Mouse (Mus musculus) layer of hippocampus, adult 2 months (tissue): Measurements from ENCODE around the gene Dazap1. TPM values are rescaled to one million over a fixed set of nuclear protein-coding genes. Genes with fewer than 3 reads are reported as not detected.
"Not testable (repeated sequence)": the region's sequence is repeated elsewhere in the genome, so short reads cannot be mapped to it uniquely, and the experiment has no call there.

ENCODE experiments used
- DNase-seq, 2 experiments: peaks; one replicate each; pipeline ENCODE4 v3.0.0; 2022; ENCODE audit warnings: low spot score in 2 of 2
- H3K27ac ChIP-seq: fragments of 200-600 bp; 2 replicates; pipeline ENCODE4 v1.8.1; 2022
- H3K4me3 ChIP-seq: fragments of 200-600 bp; 2 replicates; pipeline ENCODE4 v1.8.1; 2022; ENCODE audit warnings: mild to moderate bottlenecking
- CTCF ChIP-seq: fragments of 200-600 bp; conservative IDR thresholded peaks from 2 replicates; pipeline ENCODE4 v1.8.1; 2022; ENCODE audit warnings: antibody characterized with exemption, mild to moderate bottlenecking, moderate library complexity
- long read RNA-seq, 2 experiments: library from polyadenylated mRNA; stranded (forward); transcript quantifications; one replicate each; pipeline ENCODE4 v2.0.0; 2021; ENCODE audit warnings: borderline mapping rate in 2 of 2
- total RNA-seq, 2 experiments: library from RNA; stranded (reverse); gene quantifications; 2 replicates each; pipeline ENCODE4 v1.2.3; 2021

The Dazap1 gene
- 10 to 100 TPM; 91.2 to 95.4 TPM for total RNA-seq
- long read RNA-seq, experiment 1, partial matches to known transcripts: 4 of 16 reads
- long read RNA-seq, experiment 1, other reads (novel, unspliced or antisense): 5 of 16 reads
- long read RNA-seq, experiment 2, transcript Dazap1-203 (12 exons, 2,081 nt): major isoform, 7 of 13 reads
- long read RNA-seq, experiment 2, partial matches to known transcripts: 3 of 13 reads
- long read RNA-seq, experiment 2, other reads (novel, unspliced or antisense): 2 of 13 reads

DNA sequence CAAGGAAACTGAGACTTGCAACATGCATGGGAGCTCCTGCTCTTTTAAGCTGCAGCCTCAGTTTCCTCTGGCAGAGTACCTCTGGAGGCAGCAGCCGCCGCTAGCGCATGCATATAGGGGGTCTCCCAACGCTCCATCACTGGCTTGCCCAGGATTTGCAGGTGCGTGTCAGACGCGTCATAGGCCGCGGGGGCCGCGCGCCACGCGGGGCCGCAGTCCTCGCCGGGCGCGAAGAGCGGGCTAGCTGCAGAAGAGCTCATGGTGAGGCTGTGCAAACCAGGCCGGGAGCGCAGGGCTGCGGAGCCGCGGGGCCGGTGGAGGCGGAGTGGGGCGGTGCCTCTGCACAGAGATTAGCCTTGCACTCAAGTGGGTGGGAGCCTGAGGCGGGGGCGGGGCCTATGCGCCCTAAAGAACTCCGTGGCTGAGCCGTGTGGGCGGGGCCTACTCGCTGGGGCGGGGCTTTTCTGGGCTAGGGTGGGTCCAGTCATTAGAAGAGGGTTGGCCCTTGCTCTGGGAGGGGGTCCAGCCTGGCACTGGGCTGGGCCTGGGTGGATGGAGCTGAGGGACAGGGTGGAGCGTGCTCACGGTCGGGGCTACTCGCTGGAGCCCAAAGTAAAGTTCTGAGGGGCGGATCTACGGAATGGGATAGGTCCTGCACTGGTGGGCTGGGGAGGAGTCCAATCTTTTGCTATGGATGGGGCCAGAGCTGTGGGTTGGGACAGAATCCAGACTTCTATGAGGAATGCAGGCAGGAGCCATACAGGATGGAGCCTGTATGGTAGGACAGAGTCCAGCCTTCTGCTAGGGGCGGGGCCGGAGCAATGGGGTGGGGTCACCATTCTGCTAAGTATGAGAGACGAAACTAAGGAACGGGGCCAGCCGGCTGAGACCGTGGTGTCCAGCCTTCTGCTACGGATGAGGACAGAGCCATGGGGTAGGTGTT is at the start of gene Dazap1, which contains the start of gene Gamt:
Gene Dazap1 (plus strand): TSS at position 845 of the 943 bp plus-strand sequence.
Gene Gamt (minus strand): TSS at position 371 of the 943 bp plus-strand sequence.
- Histone ChIP-seq H3K27ac (peak within 1 kb of the TSS; percentile 95), H3K4me3 (peak within 1 kb of the TSS; percentile 68)
- DNase-seq: peak; percentile 89 to 92
- no peak for TF ChIP-seq CTCF

DNA sequence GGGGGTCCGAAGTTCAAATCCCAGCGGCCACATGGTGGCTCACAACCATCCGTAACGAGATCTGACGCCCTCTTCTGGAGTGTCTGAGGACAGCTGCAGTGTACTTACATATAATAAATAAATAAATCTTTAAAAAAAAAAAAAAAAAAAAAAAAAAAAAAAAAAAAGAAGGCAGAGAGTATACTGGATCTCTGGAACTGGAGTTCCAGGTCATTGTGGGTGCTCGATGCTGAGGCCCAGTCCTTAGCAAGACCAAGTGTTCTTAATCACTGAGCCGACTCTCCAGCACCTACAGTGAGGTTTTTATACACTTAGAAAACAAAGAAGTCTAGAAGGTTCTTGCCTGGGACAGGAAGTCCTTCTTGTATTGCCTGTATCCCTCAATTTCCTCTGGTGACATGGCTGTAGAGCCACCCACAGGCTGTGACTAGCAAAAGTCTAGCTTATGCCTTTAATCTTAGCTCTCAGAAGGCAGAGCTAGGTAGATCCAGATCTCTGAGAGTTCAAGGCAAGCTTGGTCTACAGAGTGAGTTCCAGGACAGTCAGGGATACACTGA is 49.7 kb upstream of the Dazap1 start:
- not testable (repeated sequence) for H3K27ac ChIP-seq, H3K4me3 ChIP-seq, DNase-seq

DNA sequence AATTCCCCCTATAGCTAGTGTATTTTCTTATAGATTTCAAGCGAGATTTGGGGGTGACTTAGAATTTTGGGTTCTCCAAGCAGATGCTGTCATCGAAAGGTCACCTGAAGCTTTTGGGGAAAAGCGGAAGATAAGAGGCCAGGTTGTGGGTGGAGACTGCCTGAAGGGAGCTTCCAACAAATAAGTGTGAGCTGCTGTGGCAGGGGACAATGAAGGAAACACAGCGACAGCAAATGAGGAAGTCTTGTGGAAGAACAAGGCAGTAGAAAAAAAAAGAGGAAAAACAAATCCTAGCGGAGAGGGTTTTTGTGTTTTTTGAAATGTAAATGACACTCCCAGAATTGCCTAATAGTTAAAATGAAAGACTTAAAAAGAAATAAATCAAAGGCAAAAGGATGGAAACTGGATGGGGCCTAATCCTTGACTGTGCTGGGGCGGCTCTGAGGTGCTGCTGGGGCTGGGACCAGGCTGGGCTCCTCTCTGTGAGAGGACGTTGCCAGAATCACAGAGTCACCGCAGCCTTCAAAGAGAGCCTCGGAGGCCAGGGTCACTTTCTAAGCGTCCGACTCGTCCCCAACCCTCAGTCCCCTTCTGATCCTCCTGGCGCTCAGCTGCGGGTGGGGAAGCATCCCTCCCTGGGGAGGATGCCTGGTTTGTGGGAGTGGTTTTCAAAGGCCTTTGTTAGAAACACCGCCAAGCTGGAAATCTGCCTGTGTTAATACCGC is 46.1 kb upstream of the Dazap1 start:
- DNase-seq: no peak
- no peak for TF ChIP-seq CTCF
- H3K27ac ChIP-seq: no peak overlapping the region
- no peak overlapping the region for H3K4me3 ChIP-seq

DNA sequence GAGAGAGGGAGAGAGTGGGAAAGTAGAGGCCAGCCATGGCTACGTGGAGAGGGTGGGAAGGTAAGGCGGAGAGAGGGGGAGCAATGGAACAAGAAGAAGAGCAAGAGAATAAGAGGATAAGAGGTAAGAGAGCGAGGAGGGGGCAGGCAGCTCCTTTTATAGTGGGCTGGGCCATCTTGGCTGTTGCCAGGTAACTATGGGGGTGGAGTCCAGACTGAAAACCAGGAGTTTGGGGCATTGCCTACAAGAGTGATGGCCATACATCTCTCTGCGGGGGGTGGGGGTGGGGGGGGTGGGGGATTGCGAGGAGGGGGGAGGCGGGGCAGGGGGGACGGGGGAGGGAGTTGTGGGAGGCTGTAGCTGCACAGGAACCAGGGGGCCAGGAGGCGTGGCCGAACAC is 40.6 kb upstream of the Dazap1 start:
- Histone ChIP-seq H3K4me3 (no peak overlapping the region), H3K27ac (no peak overlapping the region)
- no peak for DNase-seq
- TF ChIP-seq CTCF: no peak

DNA sequence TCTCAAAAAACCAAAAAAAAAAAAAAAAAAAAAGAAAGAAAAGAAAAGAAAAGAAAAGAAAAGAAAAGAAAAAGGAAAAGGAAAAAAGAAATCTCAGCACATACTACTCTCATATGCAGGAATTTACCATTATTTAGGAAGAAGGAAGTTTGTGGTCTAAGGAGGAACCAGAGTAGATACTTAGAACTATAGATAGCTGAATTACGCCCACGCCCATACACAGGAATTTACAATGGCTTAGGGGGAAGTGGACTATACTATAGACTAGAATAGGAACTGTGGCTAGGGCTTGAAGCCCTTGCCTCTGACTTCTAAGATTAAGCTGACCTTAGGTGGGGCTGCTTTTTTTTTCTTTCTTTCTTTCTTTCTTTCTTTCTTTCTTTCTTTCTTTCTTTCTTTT is 38.1 kb upstream of the Dazap1 start:
- not testable (repeated sequence) for DNase-seq, H3K27ac ChIP-seq, H3K4me3 ChIP-seq

DNA sequence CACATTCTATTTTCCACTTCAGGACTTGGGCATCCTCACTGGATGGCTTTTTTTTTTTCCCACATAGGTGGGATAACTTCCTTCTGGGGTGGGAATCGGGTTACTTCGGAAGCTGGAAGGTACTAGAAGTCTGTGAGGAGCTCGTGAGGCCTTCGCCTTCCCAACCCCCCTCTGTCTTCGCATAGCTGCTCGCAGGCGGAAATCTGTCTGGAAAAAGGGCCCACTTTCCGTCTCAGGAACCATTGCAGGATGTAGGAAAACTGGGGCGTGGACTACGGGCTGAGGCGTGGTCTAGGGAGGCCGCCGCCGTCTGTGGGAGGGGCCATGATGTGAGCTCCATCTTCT is 35.2 kb upstream of the Dazap1 start:
- DNase-seq: no peak
- no peak for TF ChIP-seq CTCF
- H3K27ac ChIP-seq: peak overlapping the region; percentile 89
- H3K4me3 ChIP-seq: peak overlapping the region; percentile 53

DNA sequence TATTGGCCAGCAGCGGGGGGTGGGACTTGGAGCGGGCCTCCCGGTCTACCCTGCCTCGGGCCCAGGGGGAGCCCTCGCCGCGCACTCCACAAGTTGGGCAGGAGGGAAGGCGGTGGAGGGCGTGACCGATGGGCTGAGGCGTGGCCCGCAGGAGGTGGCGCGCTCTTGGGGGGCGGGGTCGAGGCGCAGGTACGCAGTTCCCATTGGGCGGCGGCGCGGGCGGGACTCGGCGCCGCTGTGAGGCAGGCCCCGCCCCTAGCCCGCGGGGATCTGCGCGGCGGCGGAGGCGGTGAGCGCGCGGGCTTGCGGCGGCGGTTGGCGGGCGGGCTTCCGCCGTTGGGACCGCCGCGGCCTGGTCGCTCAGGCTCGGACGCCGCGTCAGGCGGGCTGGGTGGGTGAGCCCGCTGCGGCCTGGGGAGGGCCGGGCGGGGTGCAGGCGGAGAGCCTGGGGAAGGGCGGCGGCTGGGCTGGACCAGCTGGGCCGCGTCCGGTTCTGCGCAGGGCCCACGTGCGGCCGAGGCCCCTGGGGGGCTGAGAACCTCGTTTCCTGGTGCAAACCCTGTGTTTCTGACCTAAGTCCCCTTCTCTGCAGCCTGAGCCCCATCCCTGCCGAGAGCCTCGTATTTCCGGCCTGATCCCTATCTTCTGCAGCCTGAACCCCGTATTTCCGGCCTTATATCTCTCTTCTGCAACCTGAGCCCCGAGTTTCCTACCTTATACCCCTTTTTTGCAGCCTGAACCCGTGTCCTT is 34.7 kb upstream of the Dazap1 start, which contains the start of gene Mum1:
Gene Mum1 (plus strand): TSS at position 19 of the 750 bp plus-strand sequence.
- peak; percentile 98 to 99 for DNase-seq
- H3K27ac ChIP-seq: peak within 1 kb of the TSS; percentile 98
- TF ChIP-seq CTCF: peak; percentile 73
- peak within 1 kb of the TSS; percentile 79 for H3K4me3 ChIP-seq

DNA sequence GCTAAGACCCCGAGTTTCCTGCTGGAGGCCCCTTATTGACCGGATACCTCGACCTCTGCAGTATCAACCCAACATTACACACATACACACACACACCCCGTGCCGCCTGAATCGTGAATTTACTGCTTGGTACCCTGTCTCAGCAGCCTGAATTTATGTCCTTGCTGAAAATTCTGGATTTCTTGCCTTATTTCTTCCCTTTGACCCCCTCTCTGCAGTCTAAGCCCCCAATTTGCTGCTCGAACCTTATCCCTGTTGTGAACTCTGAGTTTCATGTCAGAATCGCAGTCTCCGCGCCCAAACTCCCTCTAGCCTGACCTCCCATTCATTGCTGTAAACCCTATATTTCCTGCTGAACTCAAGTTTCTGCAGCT is 34.1 kb upstream of the Dazap1 start:
- peak overlapping the region; percentile 98 for H3K27ac ChIP-seq
- TF ChIP-seq CTCF: no peak
- no peak for DNase-seq
- peak overlapping the region; percentile 79 for H3K4me3 ChIP-seq

DNA sequence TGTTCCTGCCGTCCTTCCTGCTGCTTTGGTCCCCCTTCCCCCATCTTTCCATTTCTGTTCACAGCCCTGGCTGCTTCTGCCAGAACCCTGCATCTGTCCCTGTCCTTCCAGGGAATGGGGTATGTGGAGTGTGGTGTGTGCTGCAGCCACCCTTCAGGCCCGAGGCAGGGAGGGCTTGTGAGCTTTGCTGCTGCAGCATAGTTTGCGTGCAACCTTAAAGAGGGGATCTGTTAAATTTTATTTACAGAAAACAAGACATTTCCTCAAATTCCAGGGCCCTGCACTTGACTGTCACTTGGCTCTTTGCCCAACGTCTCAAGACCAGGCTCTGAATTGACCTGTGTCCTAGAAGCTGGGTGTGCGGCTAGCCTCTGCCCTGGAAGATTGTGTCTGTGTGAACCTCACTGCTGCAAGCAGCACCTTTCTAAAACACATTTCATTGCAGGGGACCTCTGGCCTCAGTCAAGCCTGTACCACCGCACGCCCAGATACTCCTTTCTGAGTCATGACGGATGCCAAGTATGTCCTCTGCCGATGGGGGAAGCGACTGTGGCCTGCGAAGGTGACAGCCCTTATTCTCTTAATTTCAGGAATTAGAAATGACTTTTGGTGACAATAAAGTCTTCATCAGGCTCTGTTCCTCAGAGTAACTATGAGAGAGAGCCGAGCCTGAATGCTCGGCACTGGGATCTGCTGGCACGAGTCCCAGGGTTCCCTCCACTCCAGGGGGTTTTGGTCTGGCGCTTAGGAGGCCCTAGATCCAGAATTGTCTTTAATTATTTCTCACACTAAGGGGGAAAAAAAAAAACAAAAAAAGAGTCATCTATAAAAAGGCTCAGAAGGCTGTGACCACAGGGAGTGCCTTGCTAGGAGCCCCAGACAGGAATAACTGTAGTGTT is 33.2 kb upstream of the Dazap1 start:
- no peak for DNase-seq
- Histone ChIP-seq H3K4me3 (peak overlapping the region; percentile 79), H3K27ac (peak overlapping the region; percentile 98)
- TF ChIP-seq CTCF: no peak

DNA sequence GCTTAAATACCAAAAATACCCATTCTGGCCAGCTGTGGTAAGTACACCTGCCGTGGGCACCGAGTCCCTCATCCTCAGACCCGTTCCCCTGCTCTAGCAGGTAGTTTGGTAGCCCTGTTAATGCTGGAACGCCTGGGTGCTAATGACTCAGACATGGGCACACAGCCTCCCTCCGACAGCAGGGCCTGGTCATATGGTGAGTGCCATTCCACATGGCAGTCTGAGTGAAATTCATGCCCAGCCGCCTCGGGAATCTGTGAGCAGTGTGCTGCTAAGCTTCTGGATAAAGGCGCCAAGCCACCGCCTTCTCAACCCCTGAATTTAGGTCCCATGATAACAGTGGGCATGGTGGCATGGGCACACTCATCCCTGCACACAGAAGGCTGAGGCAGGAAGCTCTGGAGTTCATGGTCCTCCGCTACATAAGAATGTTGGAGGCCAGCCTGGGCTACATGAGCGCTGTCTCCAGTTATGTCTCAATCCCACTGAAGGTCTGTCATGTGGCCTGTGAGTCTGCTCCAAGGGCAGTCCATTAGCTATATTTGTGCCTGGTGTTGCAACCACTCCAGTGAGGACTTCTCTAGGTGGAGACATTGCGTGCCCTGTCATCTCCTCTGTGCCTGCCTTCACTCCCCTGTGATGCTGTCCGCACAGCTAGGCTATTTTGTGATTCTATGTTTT is 25.0 kb upstream of the Dazap1 start:
- no peak for TF ChIP-seq CTCF

DNA sequence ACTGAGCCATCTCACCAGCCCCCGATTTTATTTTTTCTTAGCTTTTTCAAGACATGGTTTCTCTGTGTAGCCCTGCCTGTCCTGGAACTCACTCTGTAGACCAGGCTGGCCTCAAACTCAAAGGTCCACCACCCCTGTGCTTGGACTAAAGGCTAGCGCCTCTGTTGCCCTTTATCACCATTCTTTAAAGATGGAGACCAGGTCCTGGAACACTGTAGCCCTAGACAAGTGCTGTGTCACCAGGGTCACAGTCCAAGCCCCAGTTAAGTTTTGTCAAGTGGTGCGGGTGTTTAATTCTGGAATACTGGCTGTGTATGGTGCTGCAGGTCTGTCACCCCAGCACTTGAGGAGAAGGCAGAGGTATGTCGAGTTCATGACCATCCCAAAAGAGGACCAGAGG is 24.3 kb upstream of the Dazap1 start:
- no peak for TF ChIP-seq CTCF
- H3K4me3 ChIP-seq: no peak overlapping the region
- DNase-seq: no peak
- no peak overlapping the region for H3K27ac ChIP-seq

More for the DNA sequence above, 25.0 kb upstream of the Dazap1 start:
- no peak overlapping the region for H3K4me3 ChIP-seq
- no peak for DNase-seq
- peak overlapping the region; percentile 1; the same call in 1 of the 2 replicates for H3K27ac ChIP-seq
